Mouse (Mus musculus) embryonic stem cell, embryonic (primary cell): Measurements from ENCODE around the gene Nlrp4a.
"Not testable (repeated sequence)": the region's sequence is repeated elsewhere in the genome, so short reads cannot be mapped to it uniquely, and the experiment has no call there.

Experiments
- CTCF ChIA-PET, 4 experiments: fragments of 300-600 bp in 2 of 4; fragments of 350-600 bp in 2 of 4; sonication (Branson Sonifier 250); formaldehyde crosslinking; loops; one replicate each; lab custom pipeline; 2022; ENCODE audit warnings: inconsistent platforms in 2 of 4; lab: Charles Lee
- POLR2A ChIA-PET, 4 experiments: fragments of 300-600 bp in 2 of 4; fragments of 350-600 bp in 2 of 4; sonication (Branson Sonifier 250); formaldehyde crosslinking; loops; one replicate each; lab custom pipeline; 2022; ENCODE audit warnings: antibody characterized with exemption in 4 of 4, inconsistent platforms in 1 of 4; lab: Charles Lee

Gene Nlrp4a

DNA sequence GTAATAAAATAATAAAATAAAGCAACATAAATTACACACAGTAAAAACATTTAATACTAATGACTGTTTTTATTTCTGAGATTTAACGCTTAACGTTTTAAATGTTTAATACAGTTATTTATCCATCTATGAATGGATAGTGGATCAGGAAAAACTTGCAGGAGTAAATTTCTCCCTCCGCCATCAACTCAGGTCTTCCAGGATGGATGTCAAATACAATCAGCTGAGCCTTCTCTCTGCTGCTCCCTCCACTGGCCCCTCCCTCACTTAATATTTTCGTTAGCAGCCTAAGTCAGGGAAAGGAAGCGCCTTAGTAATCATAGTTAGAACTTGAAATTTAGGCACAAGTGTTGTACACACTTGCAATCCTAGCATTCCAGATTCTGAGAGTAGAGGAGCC, at the start of gene Nlrp4a:
Nlrp4a (plus strand) TSS at position 301 of the 400 bp plus-strand sequence.
- POLR2A ChIA-PET, result no interaction called here

GRCm38 (mm10) chr7:26386691-26387090, 48.2 kb upstream of the Nlrp4a start:
- CTCF ChIA-PET, POLR2A ChIA-PET: not testable (repeated sequence)

More for the DNA sequence above, at the start of gene Nlrp4a:
- CTCF ChIA-PET, result no interaction called here

GRCm38 (mm10) chr7:26391137-26391536, 43.8 kb upstream of the Nlrp4a start:
- POLR2A ChIA-PET, result not testable (repeated sequence)

GRCm38 (mm10) chr7:26391811-26392210, 43.1 kb upstream of the Nlrp4a start:
- POLR2A ChIA-PET, CTCF ChIA-PET: not testable (repeated sequence)

More at GRCm38 (mm10) chr7:26391137-26391536, 43.8 kb upstream of the Nlrp4a start:
- CTCF ChIA-PET, result not testable (repeated sequence)

DNA sequence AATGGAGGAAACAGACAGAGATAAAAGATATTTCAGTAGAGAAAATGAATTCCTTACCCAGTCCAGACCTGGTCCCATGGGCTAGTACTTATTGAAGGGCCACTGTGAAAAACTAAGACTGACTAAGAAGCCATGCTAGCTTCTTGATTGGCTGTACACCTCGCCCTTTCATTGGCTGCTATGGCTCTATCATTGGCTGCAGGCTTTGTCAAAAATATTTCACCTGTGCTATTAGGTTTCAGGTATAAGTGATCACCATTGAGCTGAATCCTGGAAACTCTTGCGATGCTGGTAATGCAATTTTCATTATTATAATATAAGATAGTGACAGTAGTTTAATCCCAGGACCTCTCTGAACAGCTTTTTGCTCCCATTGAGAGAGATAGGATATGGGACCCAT, 31.3 kb upstream of the Nlrp4a start, which contains the start of gene Nlrp9c:
Nlrp9c (minus strand) TSS at position 101 of the 400 bp plus-strand sequence.
- CTCF ChIA-PET, POLR2A ChIA-PET: not testable (repeated sequence)

DNA sequence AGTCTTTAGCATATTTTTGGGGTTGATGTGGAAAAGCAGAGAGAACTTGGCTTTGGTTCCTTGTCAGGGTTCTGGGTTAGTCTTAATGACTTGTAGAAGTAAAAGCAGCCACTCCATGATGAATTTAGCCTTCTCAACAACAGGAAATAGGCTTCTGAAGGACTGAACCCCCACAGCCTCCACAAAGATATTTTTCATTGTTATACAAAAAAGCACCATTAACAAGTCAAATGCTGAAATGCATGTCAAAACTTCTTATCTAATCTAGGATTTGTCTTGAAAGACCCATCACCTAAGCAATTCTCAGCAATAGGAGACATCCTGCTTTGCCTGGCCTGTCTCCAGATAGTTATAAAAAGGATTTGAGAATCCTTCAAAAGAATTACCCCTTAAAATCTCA, 41.8 kb downstream of the Nlrp4a start:
- CTCF ChIA-PET, result no interaction called here
- POLR2A ChIA-PET, result no interaction called here

GRCm38 (mm10) chr7:26489514-26489913, 54.6 kb downstream of the Nlrp4a start:
- CTCF ChIA-PET, POLR2A ChIA-PET: not testable (repeated sequence)
